Mouse (Mus musculus): Measurements from ENCODE around the gene Arhgdib. TPM values are rescaled to one million over a fixed set of nuclear protein-coding genes. Genes with fewer than 3 reads are reported as not detected.

The Arhgdib gene
- 14.9 and 22.0 TPM in 2 replicates for polyA plus RNA-seq (2015; fragmentation: Nextera tagmentation; extraction: Ambion mirVana)

DNA sequence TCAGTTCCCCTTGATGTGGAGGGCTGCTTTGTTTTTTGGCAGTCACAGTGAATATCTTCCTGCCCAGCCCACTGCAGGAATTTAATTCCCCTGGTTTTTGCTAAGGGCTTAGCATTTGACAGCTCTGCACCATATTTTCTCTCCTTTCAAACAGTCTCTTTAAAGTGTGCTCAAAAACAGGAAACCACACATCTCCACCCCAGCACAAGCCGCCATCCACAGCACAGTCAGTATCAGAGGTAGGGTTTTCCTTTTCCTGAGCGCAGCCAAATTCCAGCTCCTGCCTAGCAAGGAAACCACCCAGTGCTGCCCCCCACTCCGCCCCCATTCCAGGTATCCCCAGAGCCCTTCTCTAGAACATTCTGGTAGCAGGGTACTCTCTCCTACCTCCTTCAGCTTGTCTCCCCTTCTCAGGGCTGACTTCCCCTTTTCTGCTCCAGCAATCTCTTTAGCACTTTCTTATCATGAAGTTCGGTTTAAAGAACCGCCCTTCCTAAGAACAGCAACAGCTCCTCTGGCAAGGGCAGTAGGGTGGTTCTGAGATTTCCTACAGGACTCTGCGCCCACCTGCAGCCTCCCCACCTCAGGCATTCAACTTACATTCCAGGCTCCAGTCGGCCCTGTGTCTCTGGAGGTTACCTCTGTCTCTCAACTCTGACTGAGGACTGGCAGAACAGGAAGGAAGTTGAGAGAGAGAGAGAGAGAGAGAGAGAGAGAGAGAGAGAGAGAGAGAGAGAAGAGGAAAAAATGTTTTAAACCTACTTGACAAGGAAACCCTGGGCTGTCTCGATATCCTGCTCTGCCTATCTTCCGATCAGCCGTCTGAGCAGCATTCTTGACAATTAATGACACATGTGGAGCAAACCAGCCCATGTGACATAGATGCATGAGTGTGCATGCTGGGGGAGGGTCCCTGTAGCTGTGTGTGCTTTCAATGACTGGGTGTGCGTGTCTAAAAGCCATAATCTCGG, at the start of gene Arhgdib:
Arhgdib (minus strand) TSS at position 849 of the 971 bp plus-strand sequence.
- no peak for ATAC-seq
- Histone ChIP-seq H3K36me3 (ENCODE audit: control insufficient read depth, insufficient read depth, low read length) (no peaks in the 10 kb centered on the region), H3K4me1 (ENCODE audit: control insufficient read depth, insufficient read depth, low read depth, low read length) (no peaks in the 10 kb centered on the region), H3K4me3 (ENCODE audit: low read length) (no peak within 1 kb of the TSS), H3K4me2 (ENCODE audit: low read length) (no peak within 1 kb of the TSS), H3K9ac (ENCODE audit: low read depth, low read length) (no peak within 1 kb of the TSS), H3K9me3 (ENCODE audit: control insufficient read depth, low read length) (no peaks in the 10 kb centered on the region), H3K27me3 (replicated peaks; ENCODE audit: control insufficient read depth, insufficient read depth, low read length) (no peaks in the 10 kb centered on the region), H3K27ac (ENCODE audit: low read depth, low read length) (0 out of 2 replicates have a peak within 1 kb of the TSS, but pooled peaks have one; percentile 37)
- 61% methylated on average over 12 of the region's 12 CpGs for WGBS

DNA sequence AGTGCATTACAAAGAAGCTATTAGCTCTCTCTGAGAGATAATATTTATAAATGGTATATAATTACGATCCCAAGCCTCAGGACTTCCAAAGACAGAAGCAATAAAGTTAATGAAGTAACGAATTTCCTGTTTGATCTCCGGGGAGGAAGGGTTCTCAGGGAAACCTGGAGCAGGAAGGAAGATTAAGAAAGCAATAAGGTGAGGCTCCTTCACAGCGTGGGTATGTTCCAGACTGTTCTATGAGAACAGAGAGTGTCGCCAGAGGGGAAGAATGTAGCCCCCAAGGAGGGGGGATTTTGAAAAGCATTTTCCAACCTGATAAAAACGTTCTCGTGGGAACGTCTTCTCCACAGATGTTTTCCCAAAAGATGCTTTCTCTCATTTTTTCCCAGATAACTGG, 48.9 kb upstream of the Arhgdib start:
- no peak overlapping the region for H3K9ac ChIP-seq (ENCODE audit: low read depth, low read length)
- peaks cover 6% of the 10 kb centered on the region; the same call in 1 of the 2 replicates for H3K4me1 ChIP-seq (ENCODE audit: control insufficient read depth, insufficient read depth, low read depth, low read length)
- H3K27ac ChIP-seq (ENCODE audit: low read depth, low read length), result no peak overlapping the region
- H3K27me3 ChIP-seq (replicated peaks; ENCODE audit: control insufficient read depth, insufficient read depth, low read length), result no peaks in the 10 kb centered on the region
- no peak overlapping the region for H3K4me2 ChIP-seq (ENCODE audit: low read length)
- ATAC-seq, result no peak
- H3K9me3 ChIP-seq (ENCODE audit: control insufficient read depth, low read length), result no peaks in the 10 kb centered on the region
- H3K4me3 ChIP-seq (ENCODE audit: low read length), result no peak overlapping the region
- whole genome bisulfite sequencing, result 59% methylated on average over 8 of the region's 8 CpGs
- H3K36me3 ChIP-seq (ENCODE audit: control insufficient read depth, insufficient read depth, low read length), result no peaks in the 10 kb centered on the region

DNA sequence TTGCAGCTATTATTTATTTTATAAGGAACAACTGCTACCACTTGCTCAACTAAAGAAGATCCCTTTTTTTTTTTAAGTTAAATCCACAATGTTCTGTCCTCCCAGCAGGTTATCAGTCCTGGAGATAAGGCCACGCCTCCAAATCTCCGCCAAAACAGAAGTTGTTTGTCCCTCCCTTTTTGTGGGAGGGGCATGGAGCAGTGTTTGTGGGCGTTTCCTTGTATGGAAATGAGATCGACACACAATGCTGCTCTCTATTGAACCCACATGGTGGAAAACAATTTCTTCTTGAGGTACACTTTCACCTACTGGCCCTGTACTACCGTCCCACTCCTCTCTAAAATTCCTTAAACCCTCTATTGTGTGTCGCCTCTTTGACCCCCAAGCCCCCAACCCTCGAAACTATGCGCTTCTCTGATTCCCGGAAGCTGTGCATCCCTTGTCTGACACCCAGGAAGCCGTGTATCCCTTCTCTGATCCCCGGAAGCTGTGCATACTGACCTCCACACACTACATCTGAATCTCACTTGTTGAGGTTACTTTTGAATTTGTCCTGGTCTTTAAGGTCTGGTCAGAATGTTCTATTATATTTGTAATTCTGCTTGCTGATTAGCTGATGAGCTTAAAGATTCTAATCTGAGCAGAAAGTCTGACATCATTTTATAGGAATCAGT, 48.3 kb upstream of the Arhgdib start:
- H3K36me3 ChIP-seq (ENCODE audit: control insufficient read depth, insufficient read depth, low read length), result no peaks in the 10 kb centered on the region
- H3K9ac ChIP-seq (ENCODE audit: low read depth, low read length), result no peak overlapping the region
- no peak overlapping the region for H3K4me3 ChIP-seq (ENCODE audit: low read length)
- no peaks in the 10 kb centered on the region for H3K9me3 ChIP-seq (ENCODE audit: control insufficient read depth, low read length)
- WGBS, result 25% methylated on average over 11 of the region's 11 CpGs
- no peak overlapping the region for H3K27ac ChIP-seq (ENCODE audit: low read depth, low read length)
- peaks cover 6% of the 10 kb centered on the region; the same call in 1 of the 2 replicates for H3K4me1 ChIP-seq (ENCODE audit: control insufficient read depth, insufficient read depth, low read depth, low read length)
- no peaks in the 10 kb centered on the region for H3K27me3 ChIP-seq (replicated peaks; ENCODE audit: control insufficient read depth, insufficient read depth, low read length)
- 0 out of 2 replicates have a peak overlapping the region, but pooled peaks have one; percentile 4 for H3K4me2 ChIP-seq (ENCODE audit: low read length)
- ATAC-seq, result no peak

DNA sequence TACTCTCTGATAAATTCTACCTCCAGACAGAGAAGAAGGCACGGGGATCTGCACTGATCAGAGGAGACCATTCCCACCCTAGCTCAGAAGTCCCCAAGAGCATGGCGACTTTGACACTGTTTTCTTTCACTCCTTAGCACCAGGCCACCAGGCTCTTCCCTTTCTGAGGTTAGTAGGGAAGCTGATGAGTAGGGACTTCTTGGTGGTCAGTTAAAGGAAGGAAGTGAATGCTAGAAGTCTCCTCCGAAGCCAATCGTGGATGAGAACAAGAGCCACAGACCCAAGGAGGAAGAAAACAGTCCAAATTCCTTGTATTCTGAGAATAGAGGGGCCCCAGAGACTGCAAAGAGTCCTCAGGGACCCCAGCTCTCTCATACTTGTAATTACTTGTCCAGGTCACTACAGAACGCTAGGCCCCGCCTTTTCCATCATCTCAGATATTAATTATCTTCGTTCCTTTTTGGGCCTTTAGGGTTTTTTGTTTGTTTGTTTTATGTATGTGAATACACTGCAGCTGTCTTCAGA, 46.9 kb upstream of the Arhgdib start:
- ATAC-seq, result no peak
- 86% methylated on average over 7 of the region's 7 CpGs for WGBS
- Histone ChIP-seq H3K36me3 (ENCODE audit: control insufficient read depth, insufficient read depth, low read length) (no peaks in the 10 kb centered on the region), H3K9me3 (ENCODE audit: control insufficient read depth, low read length) (no peaks in the 10 kb centered on the region), H3K9ac (ENCODE audit: low read depth, low read length) (no peak overlapping the region), H3K4me1 (ENCODE audit: control insufficient read depth, insufficient read depth, low read depth, low read length) (peaks cover 6% of the 10 kb centered on the region; the same call in 1 of the 2 replicates), H3K4me3 (ENCODE audit: low read length) (no peak overlapping the region), H3K27ac (ENCODE audit: low read depth, low read length) (no peak overlapping the region), H3K27me3 (replicated peaks; ENCODE audit: control insufficient read depth, insufficient read depth, low read length) (no peaks in the 10 kb centered on the region), H3K4me2 (ENCODE audit: low read length) (no peak overlapping the region)

DNA sequence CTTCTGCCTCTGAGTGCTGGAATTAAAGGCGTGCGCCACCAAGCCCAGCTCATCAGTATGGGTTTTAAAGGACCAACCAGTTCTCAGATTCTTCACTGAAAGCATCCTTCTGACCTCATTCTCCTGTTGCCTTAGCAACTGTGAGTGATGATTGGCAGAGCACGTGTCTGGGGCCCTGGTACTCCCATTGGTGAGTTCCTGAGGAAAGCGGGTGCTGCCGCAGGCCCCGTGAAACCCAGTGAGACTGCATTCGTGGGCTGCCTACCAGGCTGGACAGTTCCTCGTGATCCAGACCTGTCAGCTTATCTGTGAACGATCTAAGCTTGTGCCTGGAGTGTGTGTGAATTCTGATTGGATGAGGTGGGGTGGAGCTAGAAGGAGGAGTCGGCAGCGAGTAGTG, 45.0 kb upstream of the Arhgdib start:
- peak; percentile 66; the same call in 1 of the 2 replicates for ATAC-seq
- Histone ChIP-seq H3K27me3 (replicated peaks; ENCODE audit: control insufficient read depth, insufficient read depth, low read length) (no peaks in the 10 kb centered on the region), H3K9ac (ENCODE audit: low read depth, low read length) (no peak overlapping the region), H3K9me3 (ENCODE audit: control insufficient read depth, low read length) (no peaks in the 10 kb centered on the region), H3K4me1 (ENCODE audit: control insufficient read depth, insufficient read depth, low read depth, low read length) (peaks cover 6% of the 10 kb centered on the region; the same call in 1 of the 2 replicates), H3K27ac (ENCODE audit: low read depth, low read length) (no peak overlapping the region), H3K4me3 (ENCODE audit: low read length) (no peak overlapping the region), H3K36me3 (ENCODE audit: control insufficient read depth, insufficient read depth, low read length) (no peaks in the 10 kb centered on the region), H3K4me2 (ENCODE audit: low read length) (no peak overlapping the region)
- WGBS, result 57% methylated on average over 11 of the region's 11 CpGs

DNA sequence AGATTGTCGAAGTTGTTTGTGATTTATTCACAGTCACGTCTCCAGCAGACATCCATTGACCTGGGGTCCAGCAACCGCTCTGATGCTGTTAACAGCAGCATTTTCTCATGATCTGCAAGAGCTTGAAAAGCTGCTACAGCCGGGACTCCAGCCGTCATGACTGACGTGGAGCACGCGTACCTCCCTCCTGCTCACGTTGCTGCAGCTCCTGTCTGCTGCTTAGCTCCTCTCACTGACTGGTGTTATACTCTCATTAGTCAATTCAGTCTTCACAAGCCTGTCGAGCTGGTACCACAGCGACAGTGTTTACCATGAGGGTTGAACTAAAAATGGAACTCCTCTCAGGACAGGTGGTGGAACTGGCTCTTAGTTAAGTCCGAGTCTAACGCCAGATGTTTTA, 44.3 kb upstream of the Arhgdib start:
- Histone ChIP-seq H3K27ac (ENCODE audit: low read depth, low read length) (no peak overlapping the region), H3K36me3 (ENCODE audit: control insufficient read depth, insufficient read depth, low read length) (no peaks in the 10 kb centered on the region), H3K4me1 (ENCODE audit: control insufficient read depth, insufficient read depth, low read depth, low read length) (peaks cover 6% of the 10 kb centered on the region; the same call in 1 of the 2 replicates), H3K9me3 (ENCODE audit: control insufficient read depth, low read length) (no peaks in the 10 kb centered on the region), H3K9ac (ENCODE audit: low read depth, low read length) (no peak overlapping the region), H3K4me2 (ENCODE audit: low read length) (no peak overlapping the region), H3K27me3 (replicated peaks; ENCODE audit: control insufficient read depth, insufficient read depth, low read length) (no peaks in the 10 kb centered on the region), H3K4me3 (ENCODE audit: low read length) (no peak overlapping the region)
- WGBS, result 69% methylated on average over 13 of the region's 13 CpGs
- ATAC-seq, result 0 out of 2 replicates have a peak, but pooled peaks have one; percentile 32

DNA sequence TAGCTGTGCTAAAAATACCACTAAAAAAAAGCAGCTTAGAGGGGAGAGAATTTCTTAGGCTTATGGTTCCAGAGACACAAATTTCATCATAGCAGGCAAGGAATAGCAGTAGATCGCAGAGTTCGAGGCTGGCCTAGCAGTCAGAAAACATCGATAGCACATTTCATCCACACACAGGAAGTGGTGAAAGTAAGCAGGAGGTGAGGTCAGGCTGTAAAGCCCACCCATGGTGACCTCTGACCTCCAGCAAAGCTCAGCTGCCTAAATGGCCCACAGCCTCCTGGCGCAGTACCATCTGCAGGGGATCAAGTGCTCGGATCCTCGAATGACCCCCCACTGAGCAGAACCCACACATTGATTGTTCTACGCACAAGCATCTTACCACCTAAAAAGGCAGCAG, 41.5 kb upstream of the Arhgdib start:
- no peak overlapping the region for H3K9ac ChIP-seq (ENCODE audit: low read depth, low read length)
- WGBS, result 52% methylated on average over 7 of the region's 7 CpGs
- no peak overlapping the region for H3K27ac ChIP-seq (ENCODE audit: low read depth, low read length)
- H3K9me3 ChIP-seq (ENCODE audit: control insufficient read depth, low read length), result no peaks in the 10 kb centered on the region
- no peaks in the 10 kb centered on the region for H3K36me3 ChIP-seq (ENCODE audit: control insufficient read depth, insufficient read depth, low read length)
- H3K4me3 ChIP-seq (ENCODE audit: low read length), result no peak overlapping the region
- peaks cover 2% of the 10 kb centered on the region for H3K4me1 ChIP-seq (ENCODE audit: control insufficient read depth, insufficient read depth, low read depth, low read length)
- no peak overlapping the region for H3K4me2 ChIP-seq (ENCODE audit: low read length)
- ATAC-seq, result no peak
- no peaks in the 10 kb centered on the region for H3K27me3 ChIP-seq (replicated peaks; ENCODE audit: control insufficient read depth, insufficient read depth, low read length)

DNA sequence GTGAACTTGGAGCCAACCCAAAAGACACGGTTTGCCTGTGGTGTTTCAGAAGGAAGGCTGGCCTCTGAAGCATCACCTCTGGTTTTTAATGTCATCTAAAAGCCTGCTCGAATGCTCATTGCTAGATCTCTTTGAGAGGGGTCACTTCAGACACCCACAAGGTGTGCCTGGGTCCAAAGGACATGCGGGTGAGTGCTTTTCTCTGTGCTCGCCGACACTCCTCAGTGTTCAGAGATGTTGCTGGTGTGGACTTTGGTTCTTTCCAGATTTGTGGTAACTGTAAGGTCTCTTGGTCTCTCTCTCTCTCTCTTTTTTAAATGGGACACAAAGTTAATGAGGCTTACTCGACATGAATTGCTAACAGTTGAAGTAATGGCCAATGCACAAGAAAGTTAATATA, 40.9 kb upstream of the Arhgdib start:
- Histone ChIP-seq H3K9me3 (ENCODE audit: control insufficient read depth, low read length) (no peaks in the 10 kb centered on the region), H3K27me3 (replicated peaks; ENCODE audit: control insufficient read depth, insufficient read depth, low read length) (no peaks in the 10 kb centered on the region), H3K4me1 (ENCODE audit: control insufficient read depth, insufficient read depth, low read depth, low read length) (peaks cover 2% of the 10 kb centered on the region), H3K4me3 (ENCODE audit: low read length) (no peak overlapping the region), H3K4me2 (ENCODE audit: low read length) (no peak overlapping the region), H3K9ac (ENCODE audit: low read depth, low read length) (no peak overlapping the region), H3K36me3 (ENCODE audit: control insufficient read depth, insufficient read depth, low read length) (no peaks in the 10 kb centered on the region), H3K27ac (ENCODE audit: low read depth, low read length) (no peak overlapping the region)
- ATAC-seq, result no peak
- WGBS, result 81% methylated on average over 6 of the region's 6 CpGs
